Mouse (Mus musculus) kidney, embryonic 16.5 days (tissue): ENCODE measurements around the gene Slamf6. TPM values are rescaled to one million over a fixed set of nuclear protein-coding genes. Genes with fewer than 3 reads are reported as not detected.

ENCODE experiments used
- ATAC-seq: fragments of 200-750 bp; cut with Nextera tagmentation; 2 replicates; pipeline ENCODE4 v1.8.0; 2017; ENCODE audit warnings: moderate TSS enrichment; ENCODE audit not compliant: low FRiP score, low TSS enrichment
- H3K27ac ChIP-seq: fragments of 300-500 bp; sonication (generic); 2 replicates; pipeline ENCODE4 v1.5.1; 2014; ENCODE audit warnings: low read length
- H3K27me3 ChIP-seq: fragments of 300-500 bp; sonication (generic); 2 replicates; pipeline ENCODE4 v1.6.1; 2014; ENCODE audit warnings: low read length, control low read depth, mixed read lengths; ENCODE audit not compliant: insufficient read depth
- H3K36me3 ChIP-seq: fragments of 300-500 bp; sonication (generic); 2 replicates; pipeline ENCODE4 v1.6.1; 2014; ENCODE audit warnings: low read length, control low read depth, mixed read lengths; ENCODE audit not compliant: insufficient read depth
- H3K4me1 ChIP-seq: fragments of 300-500 bp; sonication (generic); 2 replicates; pipeline ENCODE4 v1.6.1; 2014; ENCODE audit warnings: low read length, control low read depth, mixed read lengths; ENCODE audit not compliant: insufficient read depth
- H3K4me2 ChIP-seq: fragments of 300-500 bp; sonication (generic); replicated peaks from 2 replicates; pipeline ENCODE4 v1.6.1; 2014; ENCODE audit warnings: low read depth, low read length
- H3K4me3 ChIP-seq: fragments of 300-500 bp; sonication (generic); 2 replicates; pipeline ENCODE4 v1.5.1; 2014; ENCODE audit warnings: mild to moderate bottlenecking, low read length
- H3K9ac ChIP-seq: fragments of 300-500 bp; sonication (generic); replicated peaks from 2 replicates; pipeline ENCODE4 v1.6.1; 2014; ENCODE audit warnings: low read length
- H3K9me3 ChIP-seq: fragments of 300-500 bp; sonication (generic); 2 replicates; pipeline ENCODE4 v1.6.1; 2016; ENCODE audit warnings: low read length, control low read depth
- WGBS: fragments of 180-500 bp; shearing (Covaris S2); extraction: QIAGEN DNeasy Blood & Tissue Kit; methylation state at CpG from one replicate; pipeline ENCODE4 v1.1.7; 2014; 5-methylcytosine and 5-hydroxymethylcytosine counted together
- polyA plus RNA-seq: library from polyadenylated mRNA; unstranded; fragments of >200 nt; fragmentation: Nextera tagmentation; extraction: Ambion mirVana; gene quantifications from 2 replicates; pipeline ENCODE4 v1.2.1, GENCODE M21; 2015

Gene Slamf6
- polyA plus RNA-seq, 1 experiment from 2014 or later: 0.24 TPM

- H3K4me2 ChIP-seq: no peak overlapping the region
- no peak overlapping the region for H3K9ac ChIP-seq
- H3K27ac ChIP-seq: no peak overlapping the region
- no peak overlapping the region for H3K4me3 ChIP-seq
- H3K4me1 ChIP-seq: no peaks in the 10 kb centered on the region
- no peaks in the 10 kb centered on the region for H3K27me3 ChIP-seq
- 74% methylated on average over 4 of the region's 4 CpGs for WGBS
- ATAC-seq: no peak
- H3K36me3 ChIP-seq: no peaks in the 10 kb centered on the region
- H3K9me3 ChIP-seq: peaks cover 3% of the 10 kb centered on the region; the same call in 1 of the 2 replicates
Observed at GRCm38 (mm10) chr1:171992901-171993530, 75.7 kb downstream of the Slamf6 start.

GRCm38 (mm10) chr1:171994501-171994900 is 77.2 kb downstream of the Slamf6 start:
- Histone ChIP-seq H3K4me2 (no peak overlapping the region), H3K27ac (no peak overlapping the region), H3K4me1 (no peaks in the 10 kb centered on the region), H3K9me3 (no peaks in the 10 kb centered on the region), H3K27me3 (no peaks in the 10 kb centered on the region), H3K9ac (no peak overlapping the region), H3K4me3 (no peak overlapping the region), H3K36me3 (no peaks in the 10 kb centered on the region)
- 76% methylated on average over 2 of the region's 2 CpGs for WGBS
- ATAC-seq: no peak

- no peaks in the 10 kb centered on the region for H3K27me3 ChIP-seq
- no peak overlapping the region for H3K9ac ChIP-seq
- H3K4me1 ChIP-seq: no peaks in the 10 kb centered on the region
- H3K36me3 ChIP-seq: no peaks in the 10 kb centered on the region
- no peak overlapping the region for H3K4me3 ChIP-seq
- no peak for ATAC-seq
- no peak overlapping the region for H3K4me2 ChIP-seq
- H3K27ac ChIP-seq: no peak overlapping the region
- H3K9me3 ChIP-seq: no peaks in the 10 kb centered on the region
- 80% methylated on average over 11 of the region's 11 CpGs for WGBS
Observed at GRCm38 (mm10) chr1:171994918-171995715, 77.8 kb downstream of the Slamf6 start.

GRCm38 (mm10) chr1:171996701-171997100 is 79.4 kb downstream of the Slamf6 start:
- WGBS: 78% methylated on average over 7 of the region's 7 CpGs
- H3K4me3 ChIP-seq: no peak overlapping the region
- ATAC-seq: no peak
- H3K9ac ChIP-seq: no peak overlapping the region
- no peaks in the 10 kb centered on the region for H3K36me3 ChIP-seq
- H3K9me3 ChIP-seq: no peaks in the 10 kb centered on the region
- H3K4me1 ChIP-seq: no peaks in the 10 kb centered on the region
- H3K27me3 ChIP-seq: no peaks in the 10 kb centered on the region
- no peak overlapping the region for H3K4me2 ChIP-seq
- no peak overlapping the region for H3K27ac ChIP-seq

- Histone ChIP-seq H3K4me3 (no peak overlapping the region), H3K36me3 (peaks cover 11% of the 10 kb centered on the region; the same call in 1 of the 2 replicates), H3K27ac (no peak overlapping the region), H3K4me1 (no peaks in the 10 kb centered on the region), H3K9me3 (no peaks in the 10 kb centered on the region), H3K27me3 (no peaks in the 10 kb centered on the region), H3K4me2 (no peak overlapping the region), H3K9ac (no peak overlapping the region)
- ATAC-seq: no peak
- WGBS: 88% methylated on average over 13 of the region's 13 CpGs
Observed at GRCm38 (mm10) chr1:171998820-171999597, 81.7 kb downstream of the Slamf6 start.

- Histone ChIP-seq H3K36me3 (peaks cover 22% of the 10 kb centered on the region), H3K4me1 (no peaks in the 10 kb centered on the region), H3K9me3 (no peaks in the 10 kb centered on the region), H3K27me3 (no peaks in the 10 kb centered on the region), H3K9ac (no peak overlapping the region), H3K4me3 (no peak overlapping the region), H3K4me2 (no peak overlapping the region), H3K27ac (no peak overlapping the region)
- peak; percentile 74; the same call in 1 of the 2 replicates for ATAC-seq
- WGBS: 48% methylated on average over 3 of the region's 3 CpGs
Observed at GRCm38 (mm10) chr1:172000641-172001040, 83.3 kb downstream of the Slamf6 start.

- Histone ChIP-seq H3K9ac (no peak overlapping the region), H3K27ac (no peak overlapping the region), H3K36me3 (peaks cover 32% of the 10 kb centered on the region), H3K9me3 (no peaks in the 10 kb centered on the region), H3K4me3 (no peak overlapping the region), H3K4me2 (no peak overlapping the region), H3K27me3 (no peaks in the 10 kb centered on the region), H3K4me1 (no peaks in the 10 kb centered on the region)
- no peak for ATAC-seq
- 70% methylated on average over 12 of the region's 12 CpGs for WGBS
Observed at GRCm38 (mm10) chr1:172001665-172002064, 84.3 kb downstream of the Slamf6 start.

Other genes starting within 250 kb of the Slamf6 start
- gene Cd48, start 235.5 kb upstream of the Slamf6 start, polyA plus RNA-seq: 2.3 and 2.8 TPM in 2 replicates
- gene Slamf1, start 150.4 kb upstream of the Slamf6 start, polyA plus RNA-seq: 0.07 and 0.08 TPM in 2 replicates
- gene Cd84, start 77.8 kb upstream of the Slamf6 start, polyA plus RNA-seq: 0.52 and 0.90 TPM in 2 replicates
- not detected in 2 replicates for gene Gm10521, start 21.9 kb upstream of the Slamf6 start, polyA plus RNA-seq
- 14.6 and 19.0 TPM in 2 replicates for gene Vangl2, start 110.9 kb downstream of the Slamf6 start, polyA plus RNA-seq
- gene Nhlh1, start 140.1 kb downstream of the Slamf6 start, polyA plus RNA-seq: not detected in 2 replicates
- 260 and 264 TPM in 2 replicates for gene Copa, start 165.0 kb downstream of the Slamf6 start, polyA plus RNA-seq
- gene Ncstn, start 165.3 kb downstream of the Slamf6 start, polyA plus RNA-seq: 160 and 164 TPM in 2 replicates
- gene Pex19, start 209.2 kb downstream of the Slamf6 start, polyA plus RNA-seq: 170 and 172 TPM in 2 replicates
- gene Dcaf8, start 230.6 kb downstream of the Slamf6 start, polyA plus RNA-seq: 147 and 149 TPM in 2 replicates